Mouse (Mus musculus): ENCODE measurements at regions not wholly inside any gene's neighbourhood (a gene's known extent, or its start where the extent isn't known, plus 50 kb on each side); places are given as distances from the start of the nearest gene placed in this dataset.
A peak's percentile ranks its signal among the peaks of the same experiment; 100 is the strongest.

DNA sequence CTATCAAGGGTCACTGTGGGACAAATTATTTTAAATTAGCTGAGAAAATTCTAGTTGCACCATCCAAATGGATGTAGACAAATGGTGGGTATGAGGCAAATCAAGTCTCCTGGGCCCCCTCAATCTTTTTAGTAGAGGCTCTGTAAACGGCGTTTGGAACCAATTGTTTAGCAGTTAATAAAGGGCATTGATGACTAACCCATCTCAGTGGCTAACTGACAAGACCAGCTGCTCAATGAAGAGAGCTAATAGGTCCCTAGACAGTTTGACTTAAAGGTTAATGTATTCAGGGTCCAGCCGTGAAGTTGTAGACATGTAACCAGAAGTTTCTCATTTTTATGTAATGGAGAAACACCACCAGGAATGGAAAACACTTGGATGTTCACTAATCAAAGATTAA is 332.6 kb upstream of the Gm21961 start:
- DNase-seq (ENCODE audit: low spot score in 2 of 2) = no peak

DNA sequence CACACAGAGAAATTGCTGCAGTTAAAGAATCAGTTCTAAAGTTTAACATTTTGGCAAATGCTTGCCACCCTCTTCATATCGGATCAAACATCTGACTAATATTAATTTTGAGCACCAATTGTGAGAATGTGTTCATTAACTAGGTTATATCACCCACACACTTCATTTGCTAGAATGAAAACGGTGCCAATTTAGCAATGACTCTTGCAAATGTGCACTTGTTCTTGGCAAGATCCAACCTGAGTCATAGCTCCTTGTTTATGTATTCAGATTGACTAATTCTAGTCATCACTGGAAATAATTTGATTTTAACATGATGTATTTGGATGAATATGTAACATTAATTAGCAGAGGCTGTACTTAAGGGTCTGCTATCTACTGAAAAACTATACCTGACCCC is 327.8 kb upstream of the Gm21961 start:
- peak; percentile 43 to 81 for DNase-seq (ENCODE audit: low spot score in 2 of 2)

DNA sequence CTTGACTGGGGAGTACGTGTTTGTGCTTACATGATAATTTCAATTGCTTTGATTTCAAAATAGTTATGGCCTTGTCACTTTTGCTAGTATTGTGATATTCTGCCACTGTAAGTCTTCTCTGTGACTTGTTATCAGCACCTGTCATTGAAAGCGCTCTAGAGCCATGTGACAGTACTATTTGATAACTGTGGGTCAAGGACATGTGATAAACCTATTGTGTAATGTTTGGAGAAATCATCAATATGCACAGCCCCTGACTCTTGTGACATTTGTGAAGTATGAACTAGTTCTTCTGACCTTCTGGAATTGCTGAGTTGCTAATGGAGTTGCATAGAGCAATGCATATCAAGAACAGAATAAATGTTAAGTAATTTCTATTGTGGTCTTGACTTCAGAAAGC is 319.4 kb upstream of the Gm21961 start:
- DNase-seq (ENCODE audit: low spot score in 2 of 2) = no peak

DNA sequence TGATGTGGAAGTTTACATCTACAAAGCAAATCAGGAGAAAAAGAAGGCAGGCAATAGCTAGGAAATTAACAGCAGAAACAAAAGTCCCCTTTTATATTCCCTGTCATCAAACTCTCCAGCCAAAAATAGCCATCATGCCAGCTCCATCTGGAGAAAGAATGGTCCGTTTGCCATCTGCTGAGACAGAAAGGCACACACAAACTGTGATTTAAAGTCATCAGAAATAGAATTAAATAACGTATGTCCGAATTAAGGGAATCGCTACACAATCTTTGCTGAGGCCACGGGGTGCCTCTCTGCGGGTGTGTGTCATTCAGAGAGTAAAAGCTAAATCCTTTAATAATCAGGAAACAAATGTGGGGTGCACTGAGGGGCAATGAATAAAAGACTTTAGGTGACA is 293.4 kb upstream of the Gm21961 start:
- no peak for DNase-seq (ENCODE audit: low spot score in 2 of 2)

DNA sequence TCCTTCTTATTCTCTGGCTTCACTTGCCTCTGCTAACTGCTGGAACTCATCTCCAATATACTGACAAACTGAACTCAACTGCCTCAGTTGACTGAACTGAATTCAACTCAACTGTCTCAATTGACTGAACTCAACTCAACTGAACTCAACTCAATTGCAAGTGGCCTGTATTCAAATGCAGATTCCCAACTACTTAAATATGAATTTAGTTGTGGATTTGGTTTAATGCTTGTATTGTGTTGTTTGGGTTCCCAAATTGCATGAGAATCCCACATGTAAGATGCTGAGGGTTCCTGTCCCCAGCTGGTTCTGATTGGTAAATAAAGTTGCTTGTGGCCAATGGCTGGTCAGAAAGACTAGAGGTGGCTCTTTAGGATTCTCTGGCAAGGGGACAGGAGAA is 244.1 kb upstream of the Gm21961 start:
- DNase-seq (ENCODE audit: low spot score in 2 of 2) = no peak

DNA sequence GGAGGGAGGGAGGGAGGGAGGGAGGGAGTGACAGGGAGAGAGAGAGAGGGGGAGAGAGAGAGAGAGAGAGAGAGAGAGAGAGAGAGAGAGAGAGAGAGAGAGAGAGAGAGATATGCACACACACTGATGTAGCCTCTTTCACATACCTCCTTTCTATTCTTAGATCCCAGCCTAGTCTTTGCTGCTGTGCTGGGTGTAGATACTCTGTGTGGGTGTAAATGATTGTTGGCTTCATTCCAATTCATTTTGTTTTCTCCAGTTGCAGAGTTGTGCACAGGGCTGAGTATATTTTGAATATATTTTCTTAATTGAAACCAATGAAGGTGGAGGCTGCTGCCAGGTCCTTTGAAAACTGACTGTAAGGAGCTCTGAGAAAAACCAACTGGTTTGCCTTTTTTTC is 207.8 kb upstream of the Gm21961 start:
- DNase-seq (ENCODE audit: low spot score in 2 of 2) = no peak

DNA sequence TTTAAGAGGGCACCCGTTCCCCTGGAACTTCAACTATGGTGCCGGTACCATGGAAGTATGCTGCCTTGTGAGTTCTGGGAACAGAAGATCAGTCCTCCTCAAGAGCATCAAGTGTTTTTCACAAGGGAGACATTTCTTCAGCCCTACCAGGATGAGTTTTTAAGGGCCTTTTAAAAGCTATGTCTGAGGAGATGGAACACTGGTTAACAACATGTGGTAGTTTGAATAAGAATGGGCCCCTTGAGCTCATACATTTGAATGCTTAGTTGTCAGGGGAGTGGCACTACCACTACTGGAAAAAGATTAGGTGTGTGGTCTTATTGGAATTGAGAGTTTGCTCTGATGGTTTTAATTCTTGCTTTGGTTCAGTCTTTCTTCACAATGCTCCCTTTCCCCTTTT is 203.2 kb upstream of the Gm21961 start:
- no peak for DNase-seq (ENCODE audit: low spot score in 2 of 2)

DNA sequence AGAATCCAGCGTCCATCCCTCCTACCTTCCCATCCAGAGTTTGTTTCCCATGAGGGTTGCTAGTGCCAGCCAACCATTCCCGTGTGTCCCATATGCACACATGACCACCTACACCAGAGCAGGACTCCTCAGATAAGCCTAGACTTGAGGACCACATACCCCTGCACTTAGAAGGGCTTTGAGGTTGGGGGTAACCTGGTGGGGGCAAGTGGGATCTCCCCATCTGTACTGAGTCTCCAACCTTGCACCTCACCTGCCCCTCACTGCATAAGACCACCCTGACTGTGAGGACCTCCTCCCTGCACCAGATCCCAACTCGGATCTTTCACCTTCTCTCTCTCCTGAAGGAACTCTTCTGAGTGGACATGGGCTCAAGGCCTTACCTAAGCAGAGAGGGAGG is 181.6 kb upstream of the Gm21961 start:
- no peak for DNase-seq (ENCODE audit: low spot score in 2 of 2)

DNA sequence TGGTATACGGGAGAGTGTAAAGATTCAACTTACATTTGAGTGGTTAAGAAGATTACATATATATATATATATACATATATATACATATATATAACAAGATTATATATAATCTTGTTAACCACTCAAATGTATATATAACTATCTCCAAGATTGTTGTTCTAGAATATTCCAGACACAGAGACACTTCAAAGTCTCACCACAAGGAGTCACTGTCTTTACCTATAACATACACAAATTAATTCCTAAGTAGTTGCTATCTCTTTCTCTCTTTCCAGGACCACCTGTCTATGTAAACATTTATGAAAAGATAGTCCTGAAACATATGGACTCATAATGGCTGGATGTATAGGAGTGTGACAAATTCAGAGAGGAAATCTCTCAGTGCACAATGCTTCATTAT is 178.9 kb upstream of the Gm21961 start:
- DNase-seq (ENCODE audit: low spot score in 2 of 2) = peak in 1 of 2 experiments; percentile 4
